Comparison of ENCODE assay signal across 7 mouse cellular contexts in genomic region chr2:144452364-144453008, GRCm38 (mm10).
DNase-seq lines count a peak whose midpoint lies in the region; ATAC-seq lines count a peak whose summit lies in the region.

No protein-coding gene starts in this region.

- H3K4me1 ChIP-seq in midbrain, embryonic 13.5 days (replicated peaks): no peaks in the 10 kb centered on the region

- DNase-seq in adrenal gland, adult 8-10 months: peak; percentile 58
- DNase-seq in embryo, embryonic 11 days: peak; percentile 82
- DNase-seq in kidney, adult 18-20 months: peak; percentile 77
- DNase-seq in left cerebral cortex, postnatal 4 days: peak; percentile 70
- peak; percentile 7 for DNase-seq in spleen, adult 12 weeks (ENCODE audit: low spot score)

- H3K4me3 ChIP-seq in midbrain, embryonic 13.5 days (replicated peaks): no peak overlapping the region

- 15% methylated on average over 8 of the region's 8 CpGs for WGBS in midbrain, embryonic 13.5 days

- H3K36me3 ChIP-seq in midbrain, embryonic 13.5 days: no peaks in the 10 kb centered on the region

- no peak overlapping the region for H3K4me2 ChIP-seq in midbrain, embryonic 13.5 days (replicated peaks)

- no peak overlapping the region for H3K27ac ChIP-seq in midbrain, embryonic 13.5 days

- no peaks in the 10 kb centered on the region for H3K9me3 ChIP-seq in midbrain, embryonic 13.5 days

- no peak overlapping the region for H3K9ac ChIP-seq in midbrain, embryonic 13.5 days (replicated peaks)

- intact Hi-C loops in left cerebral cortex, postnatal 4 days (cut with DNase I): loop anchor here (10.0 kb wide), 2 partner anchors 618 to 1338 kb away; no protein-coding TSS in a partner anchor

- ATAC-seq in granulocyte monocyte progenitor cell, adult 5-6 weeks (replicated peaks; ENCODE audit: poor library complexity, severe bottlenecking): peak; percentile 84
- peak; percentile 50 for ATAC-seq in midbrain, embryonic 13.5 days

- H3K27me3 ChIP-seq in midbrain, embryonic 13.5 days: peaks cover 33% of the 10 kb centered on the region

Comparison
In these comparisons a context has a peak if more than half of its experiments do, and no peak if none do; other contexts are left out.
1. DNase-seq: peak in every context shown above with its lines; median percentile 82 in embryo, embryonic 11 days; 77 in kidney, adult 18-20 months; 70 in left cerebral cortex, postnatal 4 days; 58 in adrenal gland, adult 8-10 months; 7 in spleen, adult 12 weeks.